Mouse (Mus musculus) hindbrain, embryonic 16.5 days (tissue): ENCODE measurements around the gene Olfr461. TPM values are rescaled to one million over a fixed set of nuclear protein-coding genes. Genes with fewer than 3 reads are reported as not detected.
"Not testable (repeated sequence)": the region's sequence is repeated elsewhere in the genome, so short reads cannot be mapped to it uniquely, and the experiment has no call there.

Experiments used
- ATAC-seq: fragments of 200-750 bp; cut with Nextera tagmentation; 2 replicates; pipeline ENCODE4 v1.8.0; 2017; ENCODE audit warnings: moderate TSS enrichment, moderate library complexity
- H3K27ac ChIP-seq: fragments of 300-500 bp; sonication (generic); 2 replicates; pipeline ENCODE4 v1.5.1; 2014; ENCODE audit warnings: low read depth, mild to moderate bottlenecking, control low read depth, low read length, moderate library complexity
- H3K27me3 ChIP-seq: fragments of 300-500 bp; sonication (generic); replicated peaks from 2 replicates; pipeline ENCODE4 v1.6.1; 2014; ENCODE audit warnings: low read length; ENCODE audit not compliant: control insufficient read depth, insufficient read depth
- H3K36me3 ChIP-seq: fragments of 300-500 bp; sonication (generic); 2 replicates; pipeline ENCODE4 v1.6.1; 2014; ENCODE audit warnings: mild to moderate bottlenecking, low read length, moderate library complexity, mixed read lengths; ENCODE audit not compliant: control insufficient read depth, insufficient read depth
- H3K4me1 ChIP-seq: fragments of 300-500 bp; sonication (generic); 2 replicates; pipeline ENCODE4 v1.6.1; 2014; ENCODE audit warnings: low read depth, low read length; ENCODE audit not compliant: control insufficient read depth, insufficient read depth
- H3K4me2 ChIP-seq: fragments of 300-500 bp; sonication (generic); 2 replicates; pipeline ENCODE4 v1.6.1; 2014; ENCODE audit warnings: mild to moderate bottlenecking, low read length, control low read depth, moderate library complexity
- H3K4me3 ChIP-seq: fragments of 300-500 bp; sonication (generic); 2 replicates; pipeline ENCODE4 v1.5.1; 2014; ENCODE audit warnings: mild to moderate bottlenecking, low read length, control low read depth, moderate library complexity
- H3K9ac ChIP-seq: fragments of 300-500 bp; sonication (generic); 2 replicates; pipeline ENCODE4 v1.6.1; 2014; ENCODE audit warnings: low read depth, mild to moderate bottlenecking, control low read depth, low read length, moderate library complexity
- H3K9me3 ChIP-seq: fragments of 300-500 bp; sonication (generic); 2 replicates; pipeline ENCODE4 v1.6.1; 2014; ENCODE audit warnings: mild to moderate bottlenecking, low read length, moderate library complexity; ENCODE audit not compliant: control insufficient read depth
- WGBS: fragments of 180-500 bp; shearing (Covaris S2); extraction: QIAGEN DNeasy Blood & Tissue Kit; methylation state at CpG from one replicate; pipeline ENCODE4 v1.1.7; 2014; 5-methylcytosine and 5-hydroxymethylcytosine counted together
- polyA plus RNA-seq: library from polyadenylated mRNA; unstranded; fragments of >200 nt; fragmentation: Nextera tagmentation; extraction: Ambion mirVana; gene quantifications from 2 replicates; pipeline ENCODE4 v1.2.1, GENCODE M21; 2015

Gene Olfr461
- polyA plus RNA-seq: 0.21 TPM in 1 of 2 replicates, not detected in the other

GRCm38 (mm10) chr6:40554950-40555349, at the start of gene Olfr461:
Gene Olfr461 (minus strand): TSS chr6:40555050.
- Histone ChIP-seq H3K27me3 (no peaks in the 10 kb centered on the region), H3K27ac (no peak within 1 kb of the TSS), H3K4me1 (no peaks in the 10 kb centered on the region), H3K9me3 (no peaks in the 10 kb centered on the region), H3K4me3 (no peak within 1 kb of the TSS), H3K4me2 (no peak within 1 kb of the TSS), H3K36me3 (no peaks in the 10 kb centered on the region), H3K9ac (no peak within 1 kb of the TSS)
- 73% methylated on average over 2 of the region's 2 CpGs for WGBS
- no peak for ATAC-seq

GRCm38 (mm10) chr6:40598546-40598945, 43.7 kb upstream of the Olfr461 start:
- not testable (repeated sequence) for H3K27ac ChIP-seq, H3K36me3 ChIP-seq, H3K9me3 ChIP-seq, H3K4me1 ChIP-seq, H3K9ac ChIP-seq, H3K4me2 ChIP-seq, H3K4me3 ChIP-seq, H3K27me3 ChIP-seq, ATAC-seq
- WGBS: 29% methylated on average over 4 of the region's 4 CpGs

- Histone ChIP-seq H3K4me1 (no peaks in the 10 kb centered on the region), H3K27me3 (no peaks in the 10 kb centered on the region), H3K4me2 (no peak overlapping the region), H3K4me3 (no peak overlapping the region), H3K36me3 (no peaks in the 10 kb centered on the region), H3K9ac (no peak overlapping the region), H3K27ac (no peak overlapping the region), H3K9me3 (no peaks in the 10 kb centered on the region)
- no peak for ATAC-seq
- 82% methylated on average over 3 of the region's 3 CpGs for WGBS
Observed at GRCm38 (mm10) chr6:40594804-40595550, 40.1 kb upstream of the Olfr461 start.

GRCm38 (mm10) chr6:40588346-40588745, 33.5 kb upstream of the Olfr461 start:
- no peak for ATAC-seq
- no peak overlapping the region for H3K4me3 ChIP-seq
- H3K4me1 ChIP-seq: no peaks in the 10 kb centered on the region
- WGBS: 92% methylated on average over 2 of the region's 2 CpGs
- H3K27ac ChIP-seq: no peak overlapping the region
- H3K4me2 ChIP-seq: no peak overlapping the region
- H3K36me3 ChIP-seq: no peaks in the 10 kb centered on the region
- H3K9ac ChIP-seq: no peak overlapping the region
- no peaks in the 10 kb centered on the region for H3K27me3 ChIP-seq
- no peaks in the 10 kb centered on the region for H3K9me3 ChIP-seq

DNA sequence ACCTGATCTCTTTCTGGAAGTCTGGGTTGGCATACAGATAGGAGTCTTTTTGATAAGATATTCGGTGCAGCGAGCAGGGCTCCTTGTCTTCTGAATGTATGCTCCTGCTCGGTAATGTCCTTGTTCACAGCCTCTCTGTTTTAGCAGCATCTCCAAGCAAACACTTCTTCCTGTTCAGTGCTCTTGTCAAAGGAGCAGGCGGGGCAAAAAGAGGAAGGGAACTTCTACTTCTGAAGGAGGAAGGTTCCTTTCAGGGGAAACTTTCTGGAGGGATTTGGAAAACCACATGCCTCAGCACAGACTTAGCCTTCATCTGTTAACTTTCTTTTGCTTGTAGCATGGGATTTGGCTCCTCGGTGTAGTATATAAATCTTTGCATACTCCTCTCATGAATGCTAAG, 30.8 kb upstream of the Olfr461 start, which contains the start of gene Clec5a:
TSS of gene Clec5a (minus strand) at position 177 of the 400 bp plus-strand sequence.
- Histone ChIP-seq H3K9ac (no peak within 1 kb of the TSS), H3K27me3 (no peaks in the 10 kb centered on the region), H3K4me2 (no peak within 1 kb of the TSS), H3K36me3 (no peaks in the 10 kb centered on the region), H3K4me3 (no peak within 1 kb of the TSS), H3K4me1 (no peaks in the 10 kb centered on the region), H3K9me3 (no peaks in the 10 kb centered on the region), H3K27ac (no peak within 1 kb of the TSS)
- 91% methylated on average over 5 of the region's 5 CpGs for WGBS
- no peak for ATAC-seq

DNA sequence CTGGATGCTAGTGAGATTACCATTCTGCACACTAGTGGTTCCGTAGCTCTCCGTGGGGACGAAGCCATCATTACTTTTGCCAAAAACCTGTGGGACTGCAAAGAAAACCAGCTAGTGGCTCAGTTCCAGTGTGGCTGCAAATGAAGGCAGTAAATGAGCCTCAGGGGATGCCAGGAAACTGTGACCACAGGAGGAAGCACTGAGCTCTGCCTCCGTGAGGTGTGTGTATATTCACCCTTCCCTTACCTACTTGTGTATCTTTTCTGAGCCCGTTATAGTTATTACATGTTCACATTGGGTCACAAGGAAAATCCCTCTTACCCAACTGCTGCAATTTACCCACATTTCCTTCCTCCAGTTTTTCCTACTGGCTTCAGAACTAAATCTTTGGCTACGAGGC, 29.5 kb upstream of the Olfr461 start:
- Histone ChIP-seq H3K4me1 (no peaks in the 10 kb centered on the region), H3K4me3 (no peak overlapping the region), H3K9me3 (no peaks in the 10 kb centered on the region), H3K4me2 (no peak overlapping the region), H3K27me3 (no peaks in the 10 kb centered on the region), H3K36me3 (no peaks in the 10 kb centered on the region), H3K9ac (no peak overlapping the region), H3K27ac (no peak overlapping the region)
- 84% methylated on average over 6 of the region's 6 CpGs for WGBS
- ATAC-seq: no peak

DNA sequence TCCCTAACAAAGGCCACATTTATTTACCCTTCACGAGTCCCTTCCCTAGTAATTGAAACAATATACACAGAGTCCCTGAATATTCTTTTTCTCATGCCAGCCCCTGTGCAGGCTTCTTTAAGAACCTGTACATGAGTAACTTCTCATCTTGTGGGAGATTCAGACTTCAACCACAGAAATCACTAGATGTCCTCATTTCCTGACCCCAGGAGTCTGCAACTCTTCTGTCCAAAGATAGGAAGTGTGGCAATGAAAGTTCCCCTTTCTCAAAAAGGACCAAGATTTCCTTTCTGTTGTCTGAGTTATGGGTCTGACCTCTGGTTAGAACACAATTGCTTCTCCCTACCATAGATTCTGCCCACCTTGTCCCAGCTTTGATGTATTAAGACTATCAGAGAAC, 21.5 kb upstream of the Olfr461 start:
- H3K27me3 ChIP-seq: no peaks in the 10 kb centered on the region
- WGBS: 85% methylated on average over 1 of the region's 1 CpGs
- no peak overlapping the region for H3K4me3 ChIP-seq
- ATAC-seq: no peak
- no peak overlapping the region for H3K4me2 ChIP-seq
- no peaks in the 10 kb centered on the region for H3K4me1 ChIP-seq
- H3K9ac ChIP-seq: no peak overlapping the region
- H3K36me3 ChIP-seq: no peaks in the 10 kb centered on the region
- no peak overlapping the region for H3K27ac ChIP-seq
- H3K9me3 ChIP-seq: no peaks in the 10 kb centered on the region

- H3K4me3 ChIP-seq: no peak overlapping the region
- 77% methylated on average over 3 of the region's 3 CpGs for WGBS
- no peaks in the 10 kb centered on the region for H3K4me1 ChIP-seq
- no peak overlapping the region for H3K4me2 ChIP-seq
- ATAC-seq: no peak
- no peaks in the 10 kb centered on the region for H3K9me3 ChIP-seq
- H3K36me3 ChIP-seq: no peaks in the 10 kb centered on the region
- no peaks in the 10 kb centered on the region for H3K27me3 ChIP-seq
- no peak overlapping the region for H3K27ac ChIP-seq
- H3K9ac ChIP-seq: no peak overlapping the region
Observed at GRCm38 (mm10) chr6:40573618-40574017, 18.8 kb upstream of the Olfr461 start.

GRCm38 (mm10) chr6:40569187-40569586, 14.3 kb upstream of the Olfr461 start, which contains the start of gene Olfr460:
Gene Olfr460 (plus strand): TSS chr6:40569487.
- Histone ChIP-seq H3K9ac (no peak within 1 kb of the TSS), H3K4me1 (no peaks in the 10 kb centered on the region), H3K4me2 (no peak within 1 kb of the TSS), H3K27me3 (no peaks in the 10 kb centered on the region), H3K4me3 (no peak within 1 kb of the TSS), H3K9me3 (no peaks in the 10 kb centered on the region), H3K36me3 (no peaks in the 10 kb centered on the region), H3K27ac (no peak within 1 kb of the TSS)
- ATAC-seq: no peak
- 94% methylated on average over 3 of the region's 3 CpGs for WGBS
